Mouse (Mus musculus) midbrain, embryonic 12.5 days (tissue): ENCODE data around the gene Ctbp1. TPM values are rescaled to one million over a fixed set of nuclear protein-coding genes. Genes with fewer than 3 reads are reported as not detected.

Experiments used
- ATAC-seq: fragments of 200-750 bp; cut with Nextera tagmentation; 2 replicates; pipeline ENCODE4 v1.8.0; 2017; ENCODE audit warnings: low read depth, moderate TSS enrichment, moderate library complexity; ENCODE audit not compliant: low FRiP score
- H3K27ac ChIP-seq: fragments of 300-500 bp; sonication (generic); replicated peaks from 2 replicates; pipeline ENCODE4 v1.5.1; 2016; ENCODE audit warnings: mild to moderate bottlenecking
- H3K27me3 ChIP-seq: fragments of 300-500 bp; sonication (generic); 2 replicates; pipeline ENCODE4 v1.6.1; 2016; ENCODE audit warnings: mild to moderate bottlenecking
- H3K36me3 ChIP-seq: fragments of 300-500 bp; sonication (generic); 2 replicates; pipeline ENCODE4 v1.6.1; 2016
- H3K4me1 ChIP-seq: fragments of 300-500 bp; sonication (generic); 2 replicates; pipeline ENCODE4 v1.6.1; 2016
- H3K4me2 ChIP-seq: fragments of 300-500 bp; sonication (generic); replicated peaks from 2 replicates; pipeline ENCODE4 v1.6.1; 2016; ENCODE audit warnings: mild to moderate bottlenecking, moderate library complexity
- H3K4me3 ChIP-seq: fragments of 300-500 bp; sonication (generic); 2 replicates; pipeline ENCODE4 v1.5.1; 2016; ENCODE audit warnings: mild to moderate bottlenecking
- H3K9ac ChIP-seq: fragments of 300-500 bp; sonication (generic); replicated peaks from 2 replicates; pipeline ENCODE4 v1.6.1; 2016; ENCODE audit warnings: mild to moderate bottlenecking, moderate library complexity
- H3K9me3 ChIP-seq: fragments of 300-500 bp; sonication (generic); 2 replicates; pipeline ENCODE4 v1.6.1; 2016; ENCODE audit warnings: mild to moderate bottlenecking
- WGBS: fragments of 180-500 bp; shearing (Covaris S2); methylation state at CpG from one replicate; pipeline ENCODE4 v1.1.7; 2016; 5-methylcytosine and 5-hydroxymethylcytosine counted together
- polyA plus RNA-seq: library from polyadenylated mRNA; unstranded; fragments of >200 nt; fragmentation: Nextera tagmentation; extraction: Ambion mirVana; gene quantifications from 2 replicates; pipeline ENCODE4 v1.2.1, GENCODE M21; 2016

Gene Ctbp1
- polyA plus RNA-seq, 1 experiment from 2014 or later: 571 TPM

- H3K9me3 ChIP-seq: no peaks in the 10 kb centered on the region
- H3K4me2 ChIP-seq: peak overlapping the region; percentile 80
- H3K27ac ChIP-seq: peak overlapping the region; percentile 95
- no peaks in the 10 kb centered on the region for H3K27me3 ChIP-seq
- H3K4me1 ChIP-seq: peaks cover 41% of the 10 kb centered on the region
- peak; percentile 69 for ATAC-seq
- peak overlapping the region; percentile 87 for H3K4me3 ChIP-seq
- under 1% methylated on average over 97 of the region's 97 CpGs for WGBS
- peak overlapping the region; percentile 92 for H3K9ac ChIP-seq
- H3K36me3 ChIP-seq: peaks cover 13% of the 10 kb centered on the region
These were observed 475 bp downstream of the Ctbp1 start for GRCm38 (mm10) chr5:33274085-33274952.

GRCm38 (mm10) chr5:33273777-33274084, 1.1 kb downstream of the Ctbp1 start:
- 8% methylated on average over 6 of the region's 6 CpGs for WGBS
- Histone ChIP-seq H3K27ac (peak overlapping the region; percentile 95), H3K9me3 (no peaks in the 10 kb centered on the region), H3K4me3 (peak overlapping the region; percentile 87), H3K9ac (peak overlapping the region; percentile 92), H3K4me1 (peaks cover 41% of the 10 kb centered on the region), H3K4me2 (peak overlapping the region; percentile 80), H3K27me3 (no peaks in the 10 kb centered on the region), H3K36me3 (peaks cover 19% of the 10 kb centered on the region)
- peak; percentile 3; the same call in 1 of the 2 replicates for ATAC-seq

DNA sequence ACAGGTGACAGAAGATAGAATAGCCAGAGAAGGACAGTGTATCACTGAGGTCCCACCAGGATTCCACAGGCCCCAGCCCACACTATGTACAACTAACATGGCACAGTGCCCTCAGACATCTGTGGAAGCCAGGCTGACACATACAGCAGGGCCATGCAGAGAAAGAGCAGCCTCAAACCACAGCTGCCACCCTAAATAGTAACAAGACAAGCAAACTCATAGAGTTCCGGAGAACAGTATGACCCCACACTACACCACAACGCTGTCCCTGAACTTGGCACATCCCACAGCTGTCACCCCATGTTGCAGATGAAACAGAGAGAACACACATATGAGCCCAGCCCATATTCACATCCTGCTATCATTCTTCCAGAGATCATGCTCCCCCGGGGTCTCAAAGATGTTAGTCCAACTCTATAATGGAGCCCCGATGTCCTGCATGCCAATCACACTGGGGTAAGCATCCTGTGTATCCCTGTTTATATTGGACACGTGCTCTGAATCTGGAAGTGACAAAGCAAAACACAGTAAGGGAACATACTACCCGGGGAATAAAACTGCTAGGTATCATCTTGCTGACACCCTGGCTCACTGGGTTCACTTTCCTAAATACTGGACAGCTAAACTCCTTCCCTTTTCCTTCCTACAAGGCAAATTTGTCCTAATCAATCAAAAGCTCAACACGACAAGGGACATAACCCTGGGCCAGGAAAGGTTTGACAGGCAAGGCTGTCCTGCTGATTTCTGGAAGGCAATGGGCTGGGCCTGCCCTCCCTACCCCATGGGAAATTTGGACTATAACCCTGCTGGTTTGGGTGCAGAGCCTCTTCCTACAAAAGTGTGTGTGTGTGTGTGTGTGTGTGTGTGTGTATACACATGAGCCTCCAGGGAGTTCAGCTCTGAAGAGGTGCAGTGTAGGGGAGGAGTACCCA, 1.7 kb downstream of the Ctbp1 start:
- H3K36me3 ChIP-seq: peaks cover 25% of the 10 kb centered on the region
- H3K4me2 ChIP-seq: peak overlapping the region; percentile 80
- H3K27me3 ChIP-seq: no peaks in the 10 kb centered on the region
- 85% methylated on average over 7 of the region's 7 CpGs for WGBS
- H3K4me3 ChIP-seq: peak overlapping the region; percentile 87
- ATAC-seq: no peak
- H3K9ac ChIP-seq: peak overlapping the region; percentile 92
- H3K27ac ChIP-seq: peak overlapping the region; percentile 95
- peaks cover 41% of the 10 kb centered on the region for H3K4me1 ChIP-seq
- no peaks in the 10 kb centered on the region for H3K9me3 ChIP-seq

DNA sequence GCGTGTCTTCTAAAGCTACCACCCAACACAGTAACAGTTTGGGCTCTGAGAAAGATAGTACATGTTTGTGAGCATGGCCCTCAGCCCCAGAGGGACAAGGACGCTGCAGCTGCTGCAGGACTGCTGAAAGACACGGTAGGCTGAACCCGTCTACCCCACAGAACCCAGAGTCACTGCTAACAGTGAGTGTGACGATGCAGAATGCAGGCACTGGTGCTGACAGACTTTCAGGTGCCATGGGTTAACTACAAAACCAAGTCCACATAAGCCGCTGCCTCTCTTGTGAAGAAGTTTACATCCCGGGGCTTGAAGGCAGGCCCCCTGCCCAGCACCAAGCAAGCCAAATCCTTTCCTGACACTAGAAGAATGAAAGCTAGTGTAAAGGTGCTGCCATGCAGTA, 2.6 kb downstream of the Ctbp1 start:
- Histone ChIP-seq H3K9me3 (no peaks in the 10 kb centered on the region), H3K4me1 (peaks cover 41% of the 10 kb centered on the region), H3K4me3 (peak overlapping the region; percentile 3; the same call in 1 of the 2 replicates), H3K36me3 (peaks cover 35% of the 10 kb centered on the region), H3K9ac (peak overlapping the region; percentile 92; the same call in 1 of the 2 replicates), H3K27me3 (no peaks in the 10 kb centered on the region), H3K27ac (no peak overlapping the region), H3K4me2 (peak overlapping the region; percentile 4; the same call in 1 of the 2 replicates)
- WGBS: 80% methylated on average over 7 of the region's 7 CpGs
- no peak for ATAC-seq

DNA sequence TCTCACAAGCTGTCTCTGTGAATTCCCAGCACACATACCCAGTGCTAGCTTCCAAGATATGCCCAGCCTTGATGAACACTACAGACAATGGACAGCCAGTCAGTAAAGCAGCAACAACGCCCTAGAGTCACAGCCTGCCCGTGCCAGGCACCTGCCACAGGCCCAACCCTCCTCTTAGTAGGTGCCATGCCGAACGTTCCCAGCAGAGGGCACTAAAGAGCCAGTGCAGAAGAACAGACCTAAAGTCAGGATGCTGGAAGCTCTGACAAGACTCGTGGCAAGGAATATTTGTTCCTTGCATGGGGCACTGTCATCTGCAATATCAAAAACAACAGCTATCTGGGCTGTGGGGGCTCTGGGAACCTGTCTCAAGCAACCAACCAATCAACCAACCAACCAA, 4.2 kb downstream of the Ctbp1 start:
- no peaks in the 10 kb centered on the region for H3K9me3 ChIP-seq
- H3K36me3 ChIP-seq: peaks cover 51% of the 10 kb centered on the region
- WGBS: 18% methylated on average over 5 of the region's 5 CpGs
- no peak overlapping the region for H3K4me3 ChIP-seq
- peaks cover 37% of the 10 kb centered on the region for H3K4me1 ChIP-seq
- H3K27me3 ChIP-seq: no peaks in the 10 kb centered on the region
- no peak overlapping the region for H3K4me2 ChIP-seq
- ATAC-seq: no peak
- H3K27ac ChIP-seq: no peak overlapping the region; the same call in 1 of the 2 replicates
- no peak overlapping the region for H3K9ac ChIP-seq

DNA sequence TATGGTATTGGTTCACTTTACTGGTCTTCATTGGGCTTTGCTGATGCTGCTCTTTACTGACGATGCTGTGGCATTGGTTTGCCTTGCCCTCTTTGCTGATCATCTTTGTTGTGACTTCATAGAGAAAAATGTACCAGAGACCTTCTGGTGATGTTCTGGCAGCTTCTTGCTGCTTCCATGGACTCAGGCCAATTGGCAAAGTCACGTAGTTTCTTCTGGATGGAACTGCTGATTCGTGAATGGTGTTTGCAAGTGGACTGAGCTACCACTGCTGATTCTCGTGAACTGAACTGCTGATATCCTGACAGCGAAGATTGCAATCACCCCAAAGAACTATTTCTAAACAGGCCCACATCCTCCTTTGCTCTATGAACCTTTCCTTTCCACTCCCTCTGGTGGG, 20.4 kb downstream of the Ctbp1 start:
- no peaks in the 10 kb centered on the region for H3K4me1 ChIP-seq
- peaks cover 100% of the 10 kb centered on the region for H3K36me3 ChIP-seq
- no peak overlapping the region for H3K9ac ChIP-seq
- no peak overlapping the region for H3K4me3 ChIP-seq
- H3K27me3 ChIP-seq: no peaks in the 10 kb centered on the region
- WGBS: 90% methylated on average over 5 of the region's 5 CpGs
- no peak overlapping the region for H3K27ac ChIP-seq
- no peaks in the 10 kb centered on the region for H3K9me3 ChIP-seq
- H3K4me2 ChIP-seq: no peak overlapping the region
- no peak for ATAC-seq

DNA sequence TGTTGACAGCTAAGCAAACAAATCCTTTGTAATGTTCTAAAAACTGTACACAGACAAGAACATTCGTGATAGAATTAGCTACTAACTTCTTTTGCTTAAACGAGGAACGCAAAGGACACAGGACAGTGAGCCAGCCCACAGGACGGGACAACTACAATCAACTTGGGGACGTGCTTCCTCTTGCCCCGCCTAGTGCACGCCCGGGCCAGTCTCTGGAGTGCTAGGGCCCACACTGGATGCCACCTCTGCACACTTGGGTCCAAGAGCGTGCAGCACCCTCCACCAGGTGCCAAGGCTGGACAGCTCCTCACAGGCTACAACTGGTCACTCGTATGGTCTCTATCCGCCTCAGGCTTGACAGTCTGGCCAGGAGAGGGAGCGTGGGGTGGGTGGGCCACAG, 26.6 kb downstream of the Ctbp1 start:
- H3K9ac ChIP-seq: no peak overlapping the region
- 90% methylated on average over 12 of the region's 12 CpGs for WGBS
- H3K4me1 ChIP-seq: no peaks in the 10 kb centered on the region

GRCm38 (mm10) chr5:33247387-33247786, 27.4 kb downstream of the Ctbp1 start:
- Histone ChIP-seq H3K36me3 (peaks cover 90% of the 10 kb centered on the region), H3K27ac (no peak overlapping the region)
- no peak for ATAC-seq

More for the DNA sequence above, 26.6 kb downstream of the Ctbp1 start:
- Histone ChIP-seq H3K9me3 (no peaks in the 10 kb centered on the region), H3K27me3 (no peaks in the 10 kb centered on the region), H3K27ac (no peak overlapping the region), H3K4me2 (no peak overlapping the region), H3K36me3 (peaks cover 94% of the 10 kb centered on the region), H3K4me3 (no peak overlapping the region)
- no peak for ATAC-seq

DNA sequence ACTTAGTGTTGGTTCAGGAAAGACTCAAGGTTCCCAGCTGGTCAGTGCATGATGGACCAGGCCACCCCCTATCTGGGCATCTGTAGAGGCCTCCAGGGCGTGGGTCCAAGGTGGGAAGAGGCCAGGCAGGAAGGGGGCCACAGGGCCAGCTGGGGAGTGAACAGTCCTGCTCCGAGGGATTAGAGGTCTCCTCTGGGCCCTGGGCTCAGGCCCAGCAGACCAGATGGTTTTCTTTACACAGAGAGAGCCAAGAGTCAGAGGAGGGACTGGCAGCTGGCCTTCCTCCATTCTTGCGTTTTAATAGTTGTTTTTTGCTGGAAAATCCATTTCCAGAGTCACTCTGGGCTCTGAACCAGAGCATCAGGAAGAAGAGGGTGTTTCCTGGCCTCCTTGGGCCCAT, 29.1 kb downstream of the Ctbp1 start:
- Histone ChIP-seq H3K36me3 (peaks cover 83% of the 10 kb centered on the region), H3K27me3 (no peaks in the 10 kb centered on the region), H3K27ac (0 out of 2 replicates have a peak overlapping the region, but pooled peaks have one; percentile 0), H3K9me3 (no peaks in the 10 kb centered on the region), H3K4me1 (no peaks in the 10 kb centered on the region), H3K4me3 (no peak overlapping the region), H3K4me2 (no peak overlapping the region), H3K9ac (no peak overlapping the region)
- no peak for ATAC-seq
- 68% methylated on average over 3 of the region's 3 CpGs for WGBS

More at GRCm38 (mm10) chr5:33247387-33247786, 27.4 kb downstream of the Ctbp1 start:
- Histone ChIP-seq H3K4me1 (no peaks in the 10 kb centered on the region), H3K27me3 (no peaks in the 10 kb centered on the region), H3K9me3 (no peaks in the 10 kb centered on the region), H3K4me2 (no peak overlapping the region), H3K4me3 (no peak overlapping the region), H3K9ac (no peak overlapping the region)
- WGBS: 100% methylated on average over 2 of the region's 2 CpGs

DNA sequence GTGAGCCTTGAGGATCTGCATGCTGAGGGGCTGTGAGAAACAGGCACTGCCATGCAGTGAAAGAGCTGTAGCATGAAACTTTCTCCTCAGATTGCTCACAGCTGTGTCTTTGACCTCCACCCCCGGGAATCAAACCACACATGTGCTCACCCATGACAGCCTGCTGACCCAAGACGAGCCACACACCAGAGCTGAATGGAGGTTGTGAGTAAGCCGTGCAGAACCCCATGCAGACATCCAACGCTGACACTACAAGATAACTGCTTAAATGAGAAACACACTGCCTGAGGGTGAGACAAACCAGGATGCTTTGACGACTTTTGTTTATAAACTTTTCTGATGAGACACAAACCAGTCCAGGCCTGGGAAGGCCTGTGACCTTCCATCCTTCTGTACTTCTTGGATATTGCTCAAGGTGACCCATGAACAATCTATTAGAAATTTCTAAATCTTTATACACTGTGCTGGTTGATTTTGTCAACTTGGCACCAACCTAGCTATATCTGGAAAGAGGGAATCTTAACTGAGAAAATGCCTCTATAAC, 30.3 kb downstream of the Ctbp1 start:
- no peak overlapping the region for H3K27ac ChIP-seq
- no peak overlapping the region for H3K4me2 ChIP-seq
- H3K4me3 ChIP-seq: no peak overlapping the region
- no peak overlapping the region for H3K9ac ChIP-seq
- ATAC-seq: no peak
- peaks cover 70% of the 10 kb centered on the region for H3K36me3 ChIP-seq
- H3K9me3 ChIP-seq: no peaks in the 10 kb centered on the region
- 86% methylated on average over 5 of the region's 5 CpGs for WGBS
- H3K4me1 ChIP-seq: no peaks in the 10 kb centered on the region
- no peaks in the 10 kb centered on the region for H3K27me3 ChIP-seq

- no peak overlapping the region for H3K4me3 ChIP-seq
- H3K27ac ChIP-seq: peak overlapping the region; percentile 10; the same call in 1 of the 2 replicates
- WGBS: 55% methylated on average over 3 of the region's 3 CpGs
- no peak overlapping the region for H3K4me2 ChIP-seq
- no peaks in the 10 kb centered on the region for H3K9me3 ChIP-seq
- H3K9ac ChIP-seq: no peak overlapping the region
- no peaks in the 10 kb centered on the region for H3K27me3 ChIP-seq
- no peaks in the 10 kb centered on the region for H3K4me1 ChIP-seq
- peaks cover 28% of the 10 kb centered on the region for H3K36me3 ChIP-seq
- no peak for ATAC-seq
These were observed 34.9 kb downstream of the Ctbp1 start for GRCm38 (mm10) chr5:33239934-33240333.
